Mouse (Mus musculus) cerebellum, postnatal 4 days (tissue): ENCODE measurements at regions not wholly inside any gene's neighbourhood (a gene's known extent, or its start where the extent isn't known, plus 50 kb on each side); places are given as distances from the start of the nearest gene placed in this dataset.

ENCODE experiments used
- DNase-seq, 2 experiments: peaks; one replicate each; pipeline ENCODE4 v3.0.0; 2022; ENCODE audit warnings: low spot score in 2 of 2, mixed read lengths in 1 of 2

GRCm38 (mm10) chr3:9373896-9374295 lies 236.0 kb downstream of the Zfp704 start:
- DNase-seq = no peak

GRCm38 (mm10) chr3:9370096-9370495 lies 239.8 kb downstream of the Zfp704 start:
- DNase-seq = no peak

- DNase-seq = no peak
Observed at GRCm38 (mm10) chr3:9365791-9366190, 244.1 kb downstream of the Zfp704 start.

GRCm38 (mm10) chr3:9359186-9359585 lies 250.7 kb downstream of the Zfp704 start:
- no peak for DNase-seq

- DNase-seq = no peak
Observed at GRCm38 (mm10) chr3:9358111-9358510, 251.8 kb downstream of the Zfp704 start.

- no peak for DNase-seq
Observed at GRCm38 (mm10) chr3:9357639-9358038, 252.2 kb downstream of the Zfp704 start.

GRCm38 (mm10) chr3:9355875-9356274 lies 254.0 kb downstream of the Zfp704 start:
- DNase-seq = no peak

GRCm38 (mm10) chr3:9354756-9355155 lies 255.1 kb downstream of the Zfp704 start:
- no peak for DNase-seq

GRCm38 (mm10) chr3:9352251-9352650 lies 257.6 kb downstream of the Zfp704 start:
- no peak for DNase-seq

GRCm38 (mm10) chr3:9349822-9350221 lies 260.1 kb downstream of the Zfp704 start:
- DNase-seq = no peak

GRCm38 (mm10) chr3:9347446-9347860 lies 262.4 kb downstream of the Zfp704 start:
- peak in 1 of 2 experiments; percentile 34 for DNase-seq

GRCm38 (mm10) chr3:9346857-9347445 lies 262.9 kb downstream of the Zfp704 start:
- peak in 1 of 2 experiments; percentile 21 for DNase-seq

- DNase-seq = no peak
Observed at GRCm38 (mm10) chr3:9346356-9346755, 263.5 kb downstream of the Zfp704 start.

GRCm38 (mm10) chr3:9345885-9346284 lies 264.0 kb downstream of the Zfp704 start:
- DNase-seq = no peak

- no peak for DNase-seq
Observed at GRCm38 (mm10) chr3:9343586-9343985, 266.3 kb downstream of the Zfp704 start.

GRCm38 (mm10) chr3:9342167-9342566 lies 267.7 kb downstream of the Zfp704 start:
- no peak for DNase-seq

GRCm38 (mm10) chr3:9341657-9342056 lies 268.2 kb downstream of the Zfp704 start:
- no peak for DNase-seq

GRCm38 (mm10) chr3:9341244-9341643 lies 268.6 kb downstream of the Zfp704 start:
- no peak for DNase-seq

GRCm38 (mm10) chr3:9340788-9341187 lies 269.1 kb downstream of the Zfp704 start:
- peak in 1 of 2 experiments; percentile 19 for DNase-seq

- no peak for DNase-seq
Observed at GRCm38 (mm10) chr3:9340344-9340743, 269.5 kb downstream of the Zfp704 start.

- no peak for DNase-seq
Observed at GRCm38 (mm10) chr3:9339669-9340068, 270.2 kb downstream of the Zfp704 start.

- no peak for DNase-seq
Observed at GRCm38 (mm10) chr3:9335580-9335979, 274.3 kb downstream of the Zfp704 start.
